Mouse (Mus musculus) stomach, embryonic 16.5 days (tissue): Measurements from ENCODE around the gene Hoxa5. TPM values are rescaled to one million over a fixed set of nuclear protein-coding genes. Genes with fewer than 3 reads are reported as not detected.

ENCODE experiments used
- ATAC-seq: fragments of 200-750 bp; cut with Nextera tagmentation; 2 replicates; pipeline ENCODE4 v1.8.0; 2017; ENCODE audit warnings: moderate number of reproducible peaks, moderate TSS enrichment; ENCODE audit not compliant: insufficient read depth, low FRiP score
- H3K27ac ChIP-seq: fragments of 300-500 bp; sonication (generic); 2 replicates; pipeline ENCODE4 v1.5.1; 2014; ENCODE audit warnings: low read length
- H3K27me3 ChIP-seq: fragments of 300-500 bp; sonication (generic); 2 replicates; pipeline ENCODE4 v1.6.1; 2014; ENCODE audit warnings: low read length, control low read depth, mixed read lengths; ENCODE audit not compliant: control insufficient read depth, insufficient read depth
- H3K36me3 ChIP-seq: fragments of 300-500 bp; sonication (generic); 2 replicates; pipeline ENCODE4 v1.6.1; 2014; ENCODE audit warnings: low read length; ENCODE audit not compliant: control insufficient read depth, insufficient read depth
- H3K4me1 ChIP-seq: fragments of 300-500 bp; sonication (generic); 2 replicates; pipeline ENCODE4 v1.6.1; 2014; ENCODE audit warnings: low read length, control low read depth, mixed read lengths; ENCODE audit not compliant: control insufficient read depth, insufficient read depth
- H3K4me2 ChIP-seq: fragments of 300-500 bp; sonication (generic); 2 replicates; pipeline ENCODE4 v1.6.1; 2014; ENCODE audit warnings: low read depth, low read length, mixed read lengths
- H3K4me3 ChIP-seq: fragments of 300-500 bp; sonication (generic); replicated peaks from 2 replicates; pipeline ENCODE4 v1.5.1; 2014; ENCODE audit warnings: mild to moderate bottlenecking, low read length
- H3K9ac ChIP-seq: fragments of 300-500 bp; sonication (generic); 2 replicates; pipeline ENCODE4 v1.6.1; 2014; ENCODE audit warnings: low read length
- H3K9me3 ChIP-seq: fragments of 300-500 bp; sonication (generic); replicated peaks from 2 replicates; pipeline ENCODE4 v1.6.1; 2016; ENCODE audit warnings: low read length, control low read depth; ENCODE audit not compliant: control insufficient read depth
- WGBS: fragments of 180-500 bp; shearing (Covaris S2); extraction: QIAGEN DNeasy Blood & Tissue Kit; methylation state at CpG from one replicate; pipeline ENCODE4 v1.1.7; 2014; 5-methylcytosine and 5-hydroxymethylcytosine counted together
- polyA plus RNA-seq: library from polyadenylated mRNA; unstranded; fragments of >200 nt; fragmentation: Nextera tagmentation; extraction: Ambion mirVana; gene quantifications from 2 replicates; pipeline ENCODE4 v1.2.1, GENCODE M21; 2015

Gene Hoxa5
- polyA plus RNA-seq, 1 experiment from 2014 or later: 11.0 TPM

DNA sequence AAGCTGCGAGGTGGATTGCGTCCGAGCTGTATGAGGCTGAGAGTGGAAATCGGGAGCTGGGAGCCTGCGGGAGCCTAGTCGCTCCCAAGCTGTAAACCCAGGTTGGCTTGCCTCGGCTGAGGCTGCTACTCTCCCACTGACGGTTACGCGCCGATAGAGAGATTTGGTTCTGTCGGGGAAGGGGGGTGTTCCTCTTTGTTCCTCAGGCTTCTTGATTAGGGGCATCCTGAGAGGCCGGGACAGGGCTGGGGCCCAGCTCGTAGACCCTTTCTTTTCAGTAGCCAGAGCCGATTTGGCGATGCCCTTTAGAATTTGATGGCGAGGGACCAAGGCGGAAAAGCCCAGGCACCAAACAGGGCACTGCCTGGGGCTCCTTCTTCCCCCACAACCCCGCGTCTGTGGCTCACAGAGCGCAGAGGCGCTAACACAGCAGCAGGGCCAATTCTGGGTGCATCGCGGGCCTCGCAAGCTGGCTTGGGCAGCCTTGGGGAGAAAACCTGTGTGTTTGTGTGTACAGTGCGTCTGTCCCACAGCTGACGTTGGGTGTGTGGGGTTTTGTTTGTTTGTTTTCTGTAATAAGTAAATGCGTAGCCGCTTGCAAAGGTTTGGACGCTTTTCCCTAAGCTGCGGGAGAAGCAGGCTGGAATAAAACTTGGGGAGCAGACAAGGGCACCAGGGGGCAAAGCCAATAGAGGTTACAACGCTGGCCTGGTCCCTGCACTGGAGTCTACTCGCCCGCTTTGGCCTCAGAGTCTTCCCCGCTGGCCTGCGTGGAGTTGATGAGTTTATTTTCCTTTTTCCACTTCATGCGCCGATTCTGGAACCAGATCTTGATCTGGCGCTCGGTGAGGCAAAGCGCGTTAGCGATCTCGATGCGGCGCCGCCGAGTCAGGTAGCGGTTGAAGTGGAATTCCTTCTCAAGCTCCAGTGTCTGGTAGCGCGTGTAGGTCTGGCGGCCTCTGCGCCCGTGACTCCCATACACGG is 1.5 kb upstream of the Hoxa5 start:
- ATAC-seq: no peak
- Histone ChIP-seq H3K9ac (peak overlapping the region; percentile 73), H3K9me3 (no peaks in the 10 kb centered on the region), H3K4me2 (peak overlapping the region; percentile 84), H3K27me3 (peaks cover 40% of the 10 kb centered on the region), H3K27ac (peak overlapping the region; percentile 70), H3K4me3 (peak overlapping the region; percentile 71), H3K36me3 (no peaks in the 10 kb centered on the region), H3K4me1 (peaks cover 4% of the 10 kb centered on the region; the same call in 1 of the 2 replicates)
- WGBS: 14% methylated on average over 55 of the region's 55 CpGs

DNA sequence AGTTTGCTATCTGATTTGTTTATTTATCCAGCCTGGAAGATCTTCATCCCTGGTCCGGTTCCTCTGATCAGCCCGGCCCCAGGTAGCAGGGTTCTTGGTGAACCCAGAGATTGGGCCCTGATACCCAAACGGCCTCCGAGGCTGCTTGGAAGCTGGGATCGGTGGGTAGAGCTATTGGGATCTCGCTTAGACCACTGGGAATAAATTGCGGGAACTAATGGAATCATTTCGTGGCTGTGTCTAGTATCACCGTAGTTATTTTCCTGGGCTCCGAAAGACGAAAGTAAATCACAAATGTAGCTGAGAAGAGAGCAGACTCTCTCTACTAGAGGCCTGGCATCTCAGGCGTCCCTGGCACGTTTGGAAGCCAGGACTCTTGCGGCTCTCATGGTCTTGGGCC is 834 bp upstream of the Hoxa5 start:
- 13% methylated on average over 14 of the region's 14 CpGs for WGBS
- no peaks in the 10 kb centered on the region for H3K9me3 ChIP-seq
- H3K27ac ChIP-seq: peak overlapping the region; percentile 70
- H3K36me3 ChIP-seq: no peaks in the 10 kb centered on the region
- H3K9ac ChIP-seq: peak overlapping the region; percentile 73
- ATAC-seq: no peak
- peak overlapping the region; percentile 71 for H3K4me3 ChIP-seq
- peak overlapping the region; percentile 84 for H3K4me2 ChIP-seq
- peaks cover 4% of the 10 kb centered on the region; the same call in 1 of the 2 replicates for H3K4me1 ChIP-seq
- peaks cover 42% of the 10 kb centered on the region for H3K27me3 ChIP-seq

DNA sequence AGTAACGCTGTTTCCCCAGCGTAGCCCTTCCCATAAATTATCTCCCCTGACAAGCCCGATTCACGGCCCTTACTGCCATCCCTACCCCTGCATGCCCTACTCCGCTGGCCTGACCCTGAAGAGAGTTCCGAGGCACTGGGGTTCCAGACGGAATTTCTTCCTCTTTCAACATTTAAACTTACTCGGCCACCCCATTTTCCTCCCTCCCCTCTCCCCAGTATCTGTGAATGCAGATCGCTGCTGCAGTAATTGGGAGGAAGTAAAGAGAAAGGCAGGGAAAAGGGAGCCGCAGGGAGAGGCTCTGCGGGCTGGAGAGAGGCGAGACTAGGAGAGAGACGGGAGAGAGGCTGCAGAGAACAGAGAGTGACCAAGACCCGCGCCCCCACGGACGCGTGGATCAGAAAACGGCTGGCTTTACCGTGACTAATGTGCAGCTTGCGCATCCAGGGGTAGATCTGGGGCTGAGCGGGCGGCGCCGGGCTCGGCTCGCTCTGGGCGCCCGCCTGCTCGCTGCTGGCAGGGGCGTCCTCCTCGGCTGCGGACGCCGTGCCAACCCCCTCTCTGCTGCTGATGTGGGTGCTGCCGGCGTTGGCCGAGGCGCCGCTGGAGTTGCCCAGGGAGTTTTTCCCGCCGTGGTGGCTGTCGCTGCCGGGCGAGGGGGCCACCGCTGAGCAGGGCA is 877 bp downstream of the Hoxa5 start:
- peaks cover 4% of the 10 kb centered on the region; the same call in 1 of the 2 replicates for H3K4me1 ChIP-seq
- H3K27me3 ChIP-seq: peaks cover 31% of the 10 kb centered on the region
- peak overlapping the region; percentile 88 for H3K9ac ChIP-seq
- ATAC-seq: no peak; the same call in 1 of the 2 replicates
- H3K36me3 ChIP-seq: no peaks in the 10 kb centered on the region
- peak overlapping the region; percentile 84 for H3K4me2 ChIP-seq
- H3K9me3 ChIP-seq: no peaks in the 10 kb centered on the region
- WGBS: 2% methylated on average over 46 of the region's 46 CpGs
- peak overlapping the region; percentile 71 for H3K4me3 ChIP-seq
- H3K27ac ChIP-seq: peak overlapping the region; percentile 72

DNA sequence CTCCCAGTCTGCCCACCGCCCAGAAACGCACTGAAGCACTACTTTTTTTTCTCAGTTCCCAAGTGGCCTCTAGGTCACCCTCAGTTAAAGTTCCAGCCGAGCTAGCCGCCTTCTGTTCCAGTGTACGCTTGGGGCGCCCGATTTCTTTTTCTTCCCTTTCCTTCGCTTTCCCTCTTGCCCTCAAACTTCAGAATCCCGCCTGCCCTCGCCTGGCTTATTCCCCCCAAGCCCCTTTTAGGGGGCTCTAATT is 1.3 kb downstream of the Hoxa5 start:
- Histone ChIP-seq H3K4me3 (peak overlapping the region; percentile 71), H3K9ac (peak overlapping the region; percentile 88), H3K4me1 (peaks cover 4% of the 10 kb centered on the region; the same call in 1 of the 2 replicates), H3K36me3 (no peaks in the 10 kb centered on the region), H3K27me3 (peaks cover 27% of the 10 kb centered on the region), H3K9me3 (no peaks in the 10 kb centered on the region), H3K4me2 (peak overlapping the region; percentile 84), H3K27ac (peak overlapping the region; percentile 72)
- ATAC-seq: no peak
- 2% methylated on average over 10 of the region's 10 CpGs for WGBS

DNA sequence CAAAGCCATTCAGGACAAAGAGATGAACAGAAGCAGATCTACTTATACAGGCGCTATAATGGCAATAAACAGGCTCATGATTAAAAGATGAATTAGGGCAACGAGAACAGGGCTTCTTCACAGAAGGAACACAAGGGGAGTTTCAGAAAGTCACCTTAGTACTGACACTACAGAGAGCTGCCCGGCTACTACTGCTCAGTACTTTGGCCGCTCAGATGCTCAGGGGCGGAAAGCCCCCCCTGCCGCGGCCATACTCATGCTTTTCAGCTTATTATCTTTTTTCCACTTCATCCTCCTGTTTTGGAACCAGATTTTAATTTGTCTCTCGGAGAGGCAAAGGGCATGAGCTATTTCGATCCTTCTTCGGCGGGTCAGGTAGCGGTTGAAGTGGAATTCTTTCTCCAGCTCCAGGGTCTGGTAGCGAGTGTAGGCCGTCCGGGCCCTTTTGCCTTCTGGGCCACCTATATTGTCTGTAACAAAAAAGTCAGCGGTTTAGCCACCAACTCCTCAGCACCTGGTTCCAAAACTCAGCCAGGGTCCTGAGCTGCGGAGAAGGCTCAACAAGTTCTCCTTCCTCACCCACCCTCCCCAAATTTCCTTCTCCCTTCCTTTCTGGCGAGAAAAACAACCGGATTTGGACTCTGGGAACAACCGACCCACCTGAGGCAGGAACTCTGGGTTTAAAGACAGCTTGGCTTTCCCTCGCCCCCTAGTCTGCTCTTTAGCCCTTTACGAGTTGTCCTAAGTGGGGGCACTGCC is 1.8 kb downstream of the Hoxa5 start:
- Histone ChIP-seq H3K36me3 (no peaks in the 10 kb centered on the region), H3K27me3 (peaks cover 24% of the 10 kb centered on the region)
- WGBS: 14% methylated on average over 22 of the region's 22 CpGs

DNA sequence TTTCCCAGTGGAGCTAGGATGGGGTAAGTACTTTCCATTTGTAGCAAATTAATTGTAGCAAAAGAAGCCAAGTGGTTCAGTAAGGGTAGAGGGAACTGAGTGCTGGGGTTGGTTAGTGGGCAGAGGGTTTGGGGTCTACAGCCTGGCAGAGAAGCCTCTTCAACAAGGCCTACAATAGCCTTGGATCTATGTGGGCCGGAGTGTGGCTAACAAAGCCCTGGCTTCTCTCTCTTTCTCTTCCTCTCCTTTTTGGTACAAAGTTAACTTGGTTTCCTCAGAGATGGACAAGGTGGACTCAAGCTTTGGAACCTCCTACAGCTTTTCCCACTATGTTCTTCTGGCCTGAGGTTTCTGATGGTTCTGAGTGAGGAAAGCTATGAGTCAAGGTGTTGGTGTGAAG is 3.1 kb downstream of the Hoxa5 start:
- ATAC-seq: no peak
- no peaks in the 10 kb centered on the region for H3K9me3 ChIP-seq
- WGBS: 42% methylated on average over 1 of the region's 1 CpGs
- peak overlapping the region; percentile 71 for H3K9ac ChIP-seq
- peaks cover 16% of the 10 kb centered on the region for H3K27me3 ChIP-seq
- H3K4me3 ChIP-seq: peak overlapping the region; percentile 71
- H3K27ac ChIP-seq: peak overlapping the region; percentile 84
- H3K4me1 ChIP-seq: peaks cover 14% of the 10 kb centered on the region
- H3K4me2 ChIP-seq: peak overlapping the region; percentile 84
- H3K36me3 ChIP-seq: no peaks in the 10 kb centered on the region

More for the DNA sequence above, 1.8 kb downstream of the Hoxa5 start:
- peaks cover 6% of the 10 kb centered on the region; the same call in 1 of the 2 replicates for H3K4me1 ChIP-seq
- H3K9ac ChIP-seq: peak overlapping the region; percentile 88
- no peak for ATAC-seq
- H3K4me2 ChIP-seq: peak overlapping the region; percentile 84
- H3K27ac ChIP-seq: peak overlapping the region; percentile 72
- H3K4me3 ChIP-seq: peak overlapping the region; percentile 71
- no peaks in the 10 kb centered on the region for H3K9me3 ChIP-seq

DNA sequence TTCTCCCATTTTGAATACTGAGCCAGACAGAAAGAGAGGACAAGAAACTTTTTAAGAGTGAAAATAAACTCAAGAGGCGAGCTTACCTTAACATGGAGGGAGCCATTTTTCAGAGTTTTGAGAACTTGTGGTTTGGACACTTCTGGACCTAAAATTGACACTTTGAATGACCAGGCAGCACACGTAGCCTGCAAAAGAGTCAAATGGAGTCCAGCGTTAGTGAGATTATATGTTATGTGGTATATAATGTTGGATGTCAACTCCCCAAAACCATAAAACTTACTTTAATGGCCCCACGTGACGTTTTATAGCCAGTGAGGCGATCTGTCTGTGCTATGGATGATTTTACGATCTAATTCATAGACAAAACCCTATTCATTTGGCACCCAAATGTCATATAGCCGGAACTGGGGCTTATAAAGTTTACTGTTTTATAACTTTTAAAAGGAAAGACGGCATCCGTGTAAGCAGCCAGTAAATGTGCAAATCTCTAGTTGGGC is 3.6 kb downstream of the Hoxa5 start:
- H3K9me3 ChIP-seq: no peaks in the 10 kb centered on the region
- H3K4me3 ChIP-seq: peak overlapping the region; percentile 71
- peak overlapping the region; percentile 84 for H3K27ac ChIP-seq
- H3K27me3 ChIP-seq: peaks cover 13% of the 10 kb centered on the region
- peak overlapping the region; percentile 84 for H3K4me2 ChIP-seq
- H3K4me1 ChIP-seq: peaks cover 18% of the 10 kb centered on the region
- peak overlapping the region; percentile 71 for H3K9ac ChIP-seq
- no peak for ATAC-seq
- 36% methylated on average over 10 of the region's 10 CpGs for WGBS
- no peaks in the 10 kb centered on the region for H3K36me3 ChIP-seq

DNA sequence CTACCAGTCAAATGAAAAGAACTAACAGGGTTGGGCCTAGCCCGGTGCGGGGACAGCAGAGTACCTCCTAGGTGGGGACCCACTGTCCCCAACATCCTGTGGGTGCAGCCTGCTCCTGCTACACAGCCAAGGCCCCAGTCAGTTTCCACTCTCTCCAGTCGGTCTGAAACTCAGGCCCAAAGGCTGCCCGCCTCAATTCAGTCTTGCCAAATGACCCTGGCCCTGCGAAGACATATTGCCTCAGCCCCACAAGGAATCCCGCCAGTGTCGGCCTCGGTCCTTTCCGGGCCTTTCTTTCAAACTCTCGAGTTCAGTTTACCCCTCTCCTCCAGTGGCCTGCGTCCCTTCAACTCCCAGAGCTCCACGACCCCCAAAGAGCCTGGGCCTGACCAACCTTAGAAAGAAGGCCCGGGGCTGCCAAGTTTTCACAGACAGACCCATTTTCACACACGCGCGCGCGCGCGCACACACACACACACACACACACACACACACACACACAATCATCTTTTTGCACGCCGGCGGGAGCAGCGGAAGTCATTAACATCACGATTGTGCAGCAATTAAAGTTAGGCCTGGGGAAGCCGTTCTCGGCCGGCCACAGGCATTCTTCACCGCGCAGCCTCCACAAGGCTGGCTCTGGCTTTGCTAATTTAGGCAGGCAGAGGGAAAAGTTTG is 4.2 kb downstream of the Hoxa5 start:
- Histone ChIP-seq H3K36me3 (no peaks in the 10 kb centered on the region), H3K4me2 (peak overlapping the region; percentile 84), H3K27ac (peak overlapping the region; percentile 84), H3K4me3 (peak overlapping the region; percentile 71), H3K4me1 (peaks cover 18% of the 10 kb centered on the region), H3K9ac (peak overlapping the region; percentile 71), H3K9me3 (no peaks in the 10 kb centered on the region), H3K27me3 (peaks cover 8% of the 10 kb centered on the region; the same call in 1 of the 2 replicates)
- 20% methylated on average over 30 of the region's 30 CpGs for WGBS
- ATAC-seq: no peak
